Mouse (Mus musculus): ENCODE data around the gene Barhl1.

Gene Barhl1

DNA sequence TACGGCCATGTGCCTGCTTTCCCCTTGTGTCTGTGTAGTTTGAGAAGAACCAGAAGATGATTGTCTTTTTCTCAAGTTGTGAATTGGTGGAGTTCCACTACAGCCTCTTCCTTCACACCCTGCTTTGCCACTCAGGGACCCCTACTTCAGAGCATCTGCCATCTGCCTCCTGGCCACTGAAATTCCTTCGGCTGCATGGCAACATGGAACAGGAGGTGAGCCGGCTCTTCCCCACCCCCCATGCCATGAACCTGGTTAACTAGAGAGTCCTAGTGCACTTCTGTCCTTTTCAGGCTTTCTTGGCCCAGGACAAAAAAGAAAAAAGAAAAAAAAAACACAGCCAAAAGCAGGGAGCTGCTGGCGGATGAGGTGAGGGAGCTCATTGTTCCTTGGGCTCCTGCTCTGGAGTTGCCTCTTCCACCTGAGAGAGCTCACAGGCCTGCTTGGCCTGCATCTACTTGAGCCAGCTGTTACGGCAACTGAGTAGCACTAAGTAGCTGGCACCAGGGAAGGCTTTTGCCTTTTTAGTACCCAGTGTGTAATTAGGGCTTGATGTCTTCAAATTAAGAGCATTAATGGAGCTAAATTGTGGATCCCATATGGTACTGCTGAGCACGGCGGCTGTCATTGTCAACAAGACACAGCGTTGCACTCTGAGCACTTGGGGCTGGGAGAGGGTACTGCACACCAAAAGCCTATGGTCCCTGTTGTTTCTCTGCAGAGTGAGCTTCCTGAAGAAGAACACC, 55.6 kb downstream of the Barhl1 start:
- no peak for DNase-seq (ENCODE audit: extremely low spot score)

DNA sequence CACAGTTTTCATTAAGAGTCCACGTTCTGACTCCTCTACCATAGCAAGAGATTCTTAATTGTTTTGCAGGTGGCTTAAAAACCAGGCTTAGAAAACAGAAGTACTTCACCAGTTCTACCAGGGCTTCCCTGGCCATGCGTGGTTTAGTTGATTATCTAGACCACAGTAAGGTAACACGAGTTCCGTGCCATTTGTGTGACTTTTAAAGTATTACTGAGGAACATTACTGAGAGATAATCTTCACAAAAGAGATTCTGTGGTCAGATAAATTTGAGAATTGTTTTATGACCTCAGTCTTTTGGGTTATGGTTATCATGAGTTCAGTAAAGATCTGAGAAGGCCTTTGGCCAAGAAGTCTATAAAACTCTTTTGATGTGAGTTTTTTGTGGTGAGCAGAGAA, 57.2 kb downstream of the Barhl1 start:
- DNase-seq (ENCODE audit: extremely low spot score): no peak

Measured in embryo, embryonic 9.5 days (tissue).